Mouse (Mus musculus) hindbrain, embryonic 14.5 days (tissue): ENCODE measurements around the gene Pigq. TPM values are rescaled to one million over a fixed set of nuclear protein-coding genes. Genes with fewer than 3 reads are reported as not detected.

Experiments
- ATAC-seq: fragments of 200-750 bp; cut with Nextera tagmentation; 2 replicates; pipeline ENCODE4 v1.8.0; 2017; ENCODE audit warnings: moderate number of reproducible peaks, mild to moderate bottlenecking, moderate TSS enrichment, moderate library complexity; ENCODE audit not compliant: low FRiP score
- DNase-seq: peaks from one replicate; pipeline ENCODE4 v3.0.0-alpha.2; 2015; ENCODE audit warnings: low spot score
- H3K27ac ChIP-seq: fragments of 300-500 bp; sonication (generic); 2 replicates; pipeline ENCODE4 v1.5.1; 2014; ENCODE audit warnings: mild to moderate bottlenecking, moderate library complexity
- H3K27me3 ChIP-seq: fragments of 300-500 bp; sonication (generic); 2 replicates; pipeline ENCODE4 v1.6.1; 2014; ENCODE audit warnings: mild to moderate bottlenecking, low read length, mixed read lengths; ENCODE audit not compliant: control insufficient read depth, insufficient read depth
- H3K36me3 ChIP-seq: fragments of 300-500 bp; sonication (generic); replicated peaks from 2 replicates; pipeline ENCODE4 v1.6.1; 2014; ENCODE audit not compliant: control insufficient read depth, insufficient read depth
- H3K4me1 ChIP-seq: fragments of 300-500 bp; sonication (generic); replicated peaks from 2 replicates; pipeline ENCODE4 v1.6.1; 2014; ENCODE audit warnings: antibody characterized with exemption, low read length, mixed read lengths; ENCODE audit not compliant: control insufficient read depth, insufficient read depth
- H3K4me2 ChIP-seq: fragments of 300-500 bp; sonication (generic); replicated peaks from 2 replicates; pipeline ENCODE4 v1.6.1; 2014; ENCODE audit warnings: mild to moderate bottlenecking, moderate library complexity
- H3K4me3 ChIP-seq: fragments of 300-500 bp; sonication (generic); replicated peaks from 2 replicates; pipeline ENCODE4 v1.5.1; 2014; ENCODE audit warnings: mild to moderate bottlenecking, low read length
- H3K9ac ChIP-seq: fragments of 300-500 bp; sonication (generic); 2 replicates; pipeline ENCODE4 v1.6.1; 2014
- H3K9me3 ChIP-seq: fragments of 300-500 bp; sonication (generic); 2 replicates; pipeline ENCODE4 v1.6.1; 2016; ENCODE audit warnings: low read length; ENCODE audit not compliant: control insufficient read depth
- WGBS: fragments of 180-500 bp; shearing (Covaris S2); extraction: QIAGEN DNeasy Blood & Tissue Kit; methylation state at CpG from one replicate; pipeline ENCODE4 v1.1.7; 2014; 5-methylcytosine and 5-hydroxymethylcytosine counted together
- polyA plus RNA-seq: library from polyadenylated mRNA; unstranded; fragments of >200 nt; fragmentation: Nextera tagmentation; extraction: Ambion mirVana; gene quantifications from 2 replicates; pipeline ENCODE4 v1.2.1, GENCODE M21; 2014

Pigq gene
- polyA plus RNA-seq, 1 experiment from 2014 or later = 64.2 TPM

- WGBS = 83% methylated on average over 9 of the region's 9 CpGs
- no peaks in the 10 kb centered on the region for H3K36me3 ChIP-seq
- H3K27ac ChIP-seq = 0 out of 2 replicates have a peak overlapping the region, but pooled peaks have one; percentile 88
- peaks cover 21% of the 10 kb centered on the region for H3K4me1 ChIP-seq
- peak overlapping the region; percentile 87 for H3K4me2 ChIP-seq
- no peak for DNase-seq
- H3K27me3 ChIP-seq = no peaks in the 10 kb centered on the region
- peak overlapping the region; percentile 92 for H3K9ac ChIP-seq
- H3K9me3 ChIP-seq = no peaks in the 10 kb centered on the region
- no peak for ATAC-seq
- H3K4me3 ChIP-seq = peak overlapping the region; percentile 98
These were observed 26.5 kb downstream of the Pigq start for GRCm38 (mm10) chr17:25918037-25918750.

GRCm38 (mm10) chr17:25916931-25917647, 27.6 kb downstream of the Pigq start:
- 89% methylated on average over 8 of the region's 8 CpGs for WGBS
- H3K9me3 ChIP-seq = no peaks in the 10 kb centered on the region
- no peaks in the 10 kb centered on the region for H3K27me3 ChIP-seq
- no peaks in the 10 kb centered on the region for H3K36me3 ChIP-seq
- DNase-seq = no peak
- H3K27ac ChIP-seq = no peak overlapping the region
- no peak overlapping the region for H3K4me2 ChIP-seq
- H3K4me3 ChIP-seq = no peak overlapping the region
- peaks cover 21% of the 10 kb centered on the region for H3K4me1 ChIP-seq
- no peak for ATAC-seq
- H3K9ac ChIP-seq = no peak overlapping the region

GRCm38 (mm10) chr17:25914295-25914694, 30.4 kb downstream of the Pigq start:
- ATAC-seq (no peak), DNase-seq (no peak)
- no peak overlapping the region for H3K4me3 ChIP-seq
- no peak overlapping the region for H3K4me2 ChIP-seq
- WGBS = 85% methylated on average over 4 of the region's 4 CpGs
- no peak overlapping the region for H3K27ac ChIP-seq
- no peaks in the 10 kb centered on the region for H3K27me3 ChIP-seq
- H3K9ac ChIP-seq = no peak overlapping the region
- H3K9me3 ChIP-seq = no peaks in the 10 kb centered on the region
- no peaks in the 10 kb centered on the region for H3K36me3 ChIP-seq
- peaks cover 17% of the 10 kb centered on the region for H3K4me1 ChIP-seq

GRCm38 (mm10) chr17:25913877-25914275, 30.9 kb downstream of the Pigq start:
- Histone ChIP-seq H3K9ac (no peak overlapping the region), H3K27ac (no peak overlapping the region), H3K9me3 (no peaks in the 10 kb centered on the region), H3K36me3 (no peaks in the 10 kb centered on the region), H3K4me2 (no peak overlapping the region), H3K27me3 (no peaks in the 10 kb centered on the region), H3K4me3 (no peak overlapping the region), H3K4me1 (peaks cover 17% of the 10 kb centered on the region)
- 82% methylated on average over 1 of the region's 1 CpGs for WGBS
- no peak for DNase-seq
- no peak for ATAC-seq

- ATAC-seq (no peak), DNase-seq (no peak)
- Histone ChIP-seq H3K27me3 (no peaks in the 10 kb centered on the region), H3K36me3 (no peaks in the 10 kb centered on the region), H3K4me3 (no peak overlapping the region), H3K9ac (no peak overlapping the region), H3K27ac (no peak overlapping the region), H3K4me2 (no peak overlapping the region), H3K4me1 (peaks cover 12% of the 10 kb centered on the region), H3K9me3 (no peaks in the 10 kb centered on the region)
- 91% methylated on average over 14 of the region's 14 CpGs for WGBS
These were observed 31.4 kb downstream of the Pigq start for GRCm38 (mm10) chr17:25913186-25913876.

- H3K27ac ChIP-seq = no peak overlapping the region
- ATAC-seq (no peak), DNase-seq (no peak)
- no peak overlapping the region for H3K9ac ChIP-seq
- H3K4me3 ChIP-seq = no peak overlapping the region
- no peaks in the 10 kb centered on the region for H3K27me3 ChIP-seq
- no peaks in the 10 kb centered on the region for H3K4me1 ChIP-seq
- WGBS = 96% methylated on average over 4 of the region's 4 CpGs
- no peaks in the 10 kb centered on the region for H3K9me3 ChIP-seq
- no peak overlapping the region for H3K4me2 ChIP-seq
- no peaks in the 10 kb centered on the region for H3K36me3 ChIP-seq
These were observed 32.9 kb downstream of the Pigq start for GRCm38 (mm10) chr17:25911816-25912215.

- no peak overlapping the region for H3K27ac ChIP-seq
- no peak for DNase-seq
- no peaks in the 10 kb centered on the region for H3K27me3 ChIP-seq
- no peak for ATAC-seq
- no peaks in the 10 kb centered on the region for H3K4me1 ChIP-seq
- H3K9ac ChIP-seq = no peak overlapping the region
- no peaks in the 10 kb centered on the region for H3K36me3 ChIP-seq
- WGBS = 89% methylated on average over 2 of the region's 2 CpGs
- H3K4me2 ChIP-seq = no peak overlapping the region
- H3K9me3 ChIP-seq = no peaks in the 10 kb centered on the region
- H3K4me3 ChIP-seq = no peak overlapping the region
These were observed 37.1 kb downstream of the Pigq start for GRCm38 (mm10) chr17:25907640-25908039.

- Histone ChIP-seq H3K4me3 (no peak overlapping the region), H3K36me3 (no peaks in the 10 kb centered on the region), H3K4me2 (no peak overlapping the region), H3K27me3 (no peaks in the 10 kb centered on the region), H3K4me1 (no peaks in the 10 kb centered on the region), H3K27ac (no peak overlapping the region), H3K9me3 (no peaks in the 10 kb centered on the region), H3K9ac (no peak overlapping the region)
- ATAC-seq (no peak), DNase-seq (no peak)
- WGBS = 88% methylated on average over 3 of the region's 3 CpGs
These were observed 41.7 kb downstream of the Pigq start for GRCm38 (mm10) chr17:25903061-25903460.

- 100% methylated on average over 1 of the region's 1 CpGs for WGBS
- no peak overlapping the region for H3K9ac ChIP-seq
- no peak for ATAC-seq
These were observed 44.5 kb downstream of the Pigq start for GRCm38 (mm10) chr17:25900193-25900592.

More at GRCm38 (mm10) chr17:25900193-25900592, 44.5 kb downstream of the Pigq start:
- H3K27me3 ChIP-seq = no peaks in the 10 kb centered on the region
- H3K4me2 ChIP-seq = no peak overlapping the region
- H3K4me3 ChIP-seq = no peak overlapping the region
- H3K9me3 ChIP-seq = no peaks in the 10 kb centered on the region
- H3K27ac ChIP-seq = no peak overlapping the region
- DNase-seq = no peak
- no peaks in the 10 kb centered on the region for H3K4me1 ChIP-seq
- H3K36me3 ChIP-seq = no peaks in the 10 kb centered on the region
